Mouse (Mus musculus): ENCODE results near the gene Ccdc96.

Ccdc96 gene

DNA sequence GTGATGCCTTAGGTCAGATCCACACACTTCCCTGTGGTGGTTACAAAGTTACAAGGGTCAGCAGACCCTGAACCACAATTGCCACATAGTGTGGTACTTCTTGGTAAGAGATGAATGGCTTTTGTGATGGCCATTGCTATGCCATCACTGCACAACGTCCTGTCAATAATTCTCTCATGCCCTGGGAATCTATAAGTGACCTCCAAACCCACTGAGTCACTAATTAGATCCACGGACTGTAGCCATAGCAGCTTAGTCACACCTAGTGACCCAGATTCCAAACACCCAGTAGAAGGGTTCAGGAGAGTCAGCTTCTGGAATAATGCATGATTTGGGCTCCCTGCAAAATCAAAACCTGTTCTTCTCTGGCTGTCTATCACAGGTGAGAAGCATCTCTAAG, 40.8 kb downstream of the Ccdc96 start:
- in situ Hi-C loops (cut with MboI) = no loop called here

DNA sequence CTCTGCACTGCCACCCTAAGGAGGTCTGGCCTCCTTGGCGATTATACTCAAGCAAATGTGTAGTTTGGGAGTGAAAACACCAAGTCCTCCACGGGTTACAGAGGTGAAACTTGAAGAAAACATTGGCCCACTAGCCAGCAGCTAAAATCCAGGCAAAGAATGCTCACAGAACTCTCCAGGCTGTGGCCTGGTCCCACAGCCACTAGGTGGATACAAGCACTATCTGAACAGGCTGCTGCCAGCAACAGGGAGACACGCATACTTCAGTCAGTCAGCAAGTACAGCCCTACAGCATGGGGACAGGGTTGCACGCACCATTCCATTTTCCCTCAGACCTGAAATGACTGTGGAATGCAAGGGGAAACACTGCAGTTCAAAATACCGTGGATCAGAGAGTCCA, 41.9 kb downstream of the Ccdc96 start:
- in situ Hi-C loops (cut with MboI) = no loop called here

DNA sequence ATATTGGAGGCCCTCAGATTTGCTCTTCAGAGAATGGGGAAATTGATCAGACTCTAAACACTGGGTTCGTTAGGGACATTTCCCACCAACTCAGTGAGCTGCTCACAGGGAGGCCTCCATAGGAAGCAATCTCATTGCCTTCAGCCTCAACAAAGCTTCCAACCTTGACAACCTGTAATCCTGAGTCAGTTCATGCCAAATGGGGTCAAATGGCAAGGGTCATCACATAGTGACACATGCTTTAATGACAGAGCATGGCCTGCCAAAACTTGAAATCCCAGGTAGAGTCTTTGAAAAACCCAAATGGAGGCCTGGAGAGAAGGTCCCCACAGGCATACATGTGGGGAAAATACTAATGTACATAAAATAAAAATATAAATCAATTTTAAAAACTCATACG, 42.5 kb downstream of the Ccdc96 start:
- in situ Hi-C loops (cut with MboI) = no loop called here

DNA sequence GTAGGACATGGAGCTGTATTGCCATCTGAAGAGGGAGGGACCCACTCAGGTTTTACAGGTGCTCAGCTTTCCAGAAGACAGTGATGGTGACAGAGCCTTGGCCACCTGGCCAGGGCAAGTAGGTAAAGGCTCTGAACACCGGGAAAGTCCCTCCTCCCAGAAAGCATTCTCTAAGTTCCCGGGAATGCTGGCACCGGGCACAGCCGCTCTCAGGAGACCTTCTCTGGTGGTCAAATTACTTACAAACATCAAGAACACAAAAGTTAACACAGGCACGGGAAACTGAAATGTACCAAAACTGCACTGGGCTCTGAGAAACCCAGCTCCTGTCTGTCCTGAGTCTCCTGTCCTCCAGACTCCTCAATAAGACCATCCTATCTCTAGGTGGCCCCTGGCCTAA, 45.3 kb downstream of the Ccdc96 start:
- in situ Hi-C loops (cut with MboI) = no loop called here

DNA sequence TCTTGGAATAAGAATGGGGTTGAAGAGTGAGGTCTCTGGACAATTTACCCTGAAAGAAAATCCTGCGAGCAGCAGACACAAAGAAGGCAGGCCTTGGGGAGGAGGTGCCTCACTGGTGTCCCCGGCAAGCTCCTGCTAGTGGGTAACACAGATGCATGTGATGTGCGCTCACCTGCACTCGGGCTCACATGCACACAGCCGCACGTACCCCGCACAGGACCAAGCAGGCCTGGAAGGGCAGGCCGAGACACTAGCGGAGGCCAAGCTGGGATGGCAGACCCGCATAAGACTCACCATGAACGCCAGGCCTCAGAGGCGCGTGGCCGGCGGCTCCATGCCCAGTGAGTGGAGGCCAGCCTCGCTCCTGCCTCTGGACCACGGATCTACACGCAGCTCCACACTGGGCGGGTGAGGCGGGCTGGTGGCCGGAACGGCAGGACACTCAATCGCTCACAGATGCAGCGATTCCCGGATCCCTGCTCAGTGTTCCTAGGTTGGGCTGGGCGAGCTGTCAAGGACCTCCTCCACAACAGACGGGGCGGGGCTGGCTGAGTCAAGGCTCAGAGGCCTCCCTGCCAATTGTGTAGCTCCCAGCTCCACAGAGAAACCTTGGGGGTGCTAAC, 45.9 kb downstream of the Ccdc96 start:
- in situ Hi-C loops (cut with MboI) = no loop called here

DNA sequence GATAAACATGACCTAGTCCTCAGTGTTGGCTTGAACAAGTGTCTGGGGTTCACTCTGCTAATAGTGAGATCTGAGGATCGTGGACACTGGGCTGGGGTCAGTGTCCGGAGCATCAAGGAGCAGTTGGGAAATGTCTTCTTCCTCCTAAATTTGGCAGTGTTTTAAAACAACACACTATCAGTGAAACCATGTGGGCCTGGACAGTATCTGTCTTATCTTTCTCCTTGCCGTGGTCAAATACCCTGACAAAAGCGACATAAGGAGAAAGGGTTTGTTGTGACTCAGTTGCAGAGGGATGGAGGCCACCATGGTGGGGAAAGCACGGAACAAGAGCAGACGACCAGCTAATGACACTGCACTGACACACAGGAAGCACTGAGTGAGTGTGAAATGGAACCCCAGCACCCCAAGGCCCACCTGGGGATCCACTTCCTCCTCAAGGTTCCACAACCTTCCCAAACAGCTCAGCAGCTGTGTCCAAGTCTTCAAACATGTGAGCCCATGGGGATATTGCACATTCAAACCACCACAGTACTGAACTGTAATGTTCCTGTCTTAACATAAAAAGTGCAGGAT, 50.2 kb downstream of the Ccdc96 start:
- in situ Hi-C loops (cut with MboI) = loop anchor here (5.0 kb wide), 1 partner anchor 48 kb away; no protein-coding TSS in a partner anchor

DNA sequence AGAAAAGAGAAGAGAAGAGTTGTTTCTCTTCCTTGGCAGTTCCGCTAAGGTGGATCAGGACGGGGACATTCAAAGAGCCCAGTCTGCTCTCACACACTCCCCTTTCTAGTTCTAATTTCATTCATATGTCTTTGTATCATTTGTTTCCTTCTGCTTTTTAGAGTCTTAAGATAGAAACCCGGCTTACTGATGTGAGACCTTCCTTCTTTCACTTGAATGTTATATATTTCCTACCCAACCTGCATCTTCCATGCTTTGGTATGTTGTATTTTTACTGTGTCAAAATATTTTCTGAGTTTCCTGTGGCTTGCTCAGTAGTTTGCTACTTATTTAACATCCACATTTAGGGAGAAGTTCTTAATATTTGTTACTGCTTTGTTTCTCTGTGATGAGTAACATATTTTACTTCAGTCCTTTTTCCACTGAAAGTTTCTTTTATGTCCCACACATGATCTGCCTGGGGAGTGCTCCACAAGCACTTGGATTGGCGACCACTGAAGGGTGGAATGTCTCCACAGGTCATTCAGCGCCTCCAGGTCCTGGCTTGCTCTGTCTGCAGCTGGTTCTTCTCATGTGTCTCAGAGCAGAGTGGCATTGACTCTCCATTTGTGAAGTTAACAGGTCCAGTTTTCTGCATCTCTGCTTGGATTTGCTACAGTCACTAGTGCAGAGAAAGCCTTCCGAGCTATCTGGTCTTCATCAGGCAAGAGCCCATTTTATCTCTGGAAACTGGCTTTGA, 51.2 kb downstream of the Ccdc96 start:
- in situ Hi-C loops (cut with MboI) = loop anchor here (5.0 kb wide), 1 partner anchor 47 kb away; no protein-coding TSS in a partner anchor

DNA sequence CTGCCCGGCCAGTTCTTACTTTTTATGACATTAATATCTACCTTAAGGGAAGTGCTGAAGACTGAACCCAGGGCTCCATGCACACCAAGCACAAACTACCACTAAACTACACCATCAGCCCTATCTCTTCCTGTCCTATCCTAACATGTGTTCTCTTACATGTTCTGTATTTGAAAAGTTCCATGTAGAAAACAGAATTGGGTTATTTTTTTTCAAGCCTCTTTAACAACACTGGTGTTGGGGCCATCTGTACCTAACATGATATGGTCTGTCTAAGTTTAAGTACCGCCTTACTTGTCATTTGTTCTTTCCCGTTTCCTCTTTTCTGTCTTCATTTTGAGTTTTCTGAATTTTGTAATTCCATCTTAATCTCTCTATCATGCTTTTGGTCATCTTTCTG, 52.0 kb downstream of the Ccdc96 start:
- in situ Hi-C loops (cut with MboI) = loop anchor here (5.0 kb wide), 1 partner anchor 46 kb away; no protein-coding TSS in a partner anchor

All from mature B cell (primary cell).